Comparison of ENCODE assay signal across 13 mouse cellular contexts in genomic region chr17:73245089-73245684, GRCm38 (mm10).
DNase-seq lines count a peak whose midpoint lies in the region; ATAC-seq and TF ChIP-seq lines count a peak whose summit lies in the region.
"Had no signal": no experiment of that assay in that cellular context is flagged by ENCODE, and none has a peak within 500 bp of the region (broad histone marks: within the 10 kb centered on the region; RNA-seq: fewer than 3 reads in every experiment).

No protein-coding gene starts in this region.

- DNase-seq in heart, postnatal 0 days (ENCODE audit: low spot score), result no peak
- no peak for DNase-seq in heart, postnatal 4 days
- no peak for DNase-seq in G1E (ENCODE audit: low spot score)
- peak; percentile 33 for DNase-seq in c-Kit-positive CD71-positive TER-119-positive erythroid progenitor cells, embryonic 14.5 days (ENCODE audit: low spot score)
- DNase-seq in urinary bladder, postnatal 25 days (ENCODE audit: low spot score), result no peak
- no peak for DNase-seq in adrenal gland, adult 2 months
- DNase-seq: cerebellum, postnatal 25 days; kidney, postnatal 4 days; lung, postnatal 14 days had no signal

- TF ChIP-seq EP300 in heart, postnatal 0 days (IDR thresholded peaks at IDR 0.05; ENCODE audit: low read depth), result no peak

- no peak overlapping the region for H3K9ac ChIP-seq in heart, postnatal 0 days (replicated peaks; ENCODE audit: low read depth, low read length)

- no peak for TF ChIP-seq CTCF in heart, postnatal 0 days (IDR thresholded peaks at IDR 0.05; ENCODE audit: low read depth)
- no peak for TF ChIP-seq CTCF in G1E (IDR thresholded peaks at IDR 0.05; ENCODE audit: low read depth, low read length)

- H3K4me3 ChIP-seq in heart, postnatal 0 days (ENCODE audit: low read depth, low read length), result no peak overlapping the region
- H3K4me3 ChIP-seq in G1E (ENCODE audit: low read depth, low read length), result peak overlapping the region; percentile 13; the same call in 1 of the 2 replicates
- H3K4me3 ChIP-seq: embryonic facial prominence, embryonic 10.5 days had no signal

- H3K27ac ChIP-seq in heart, postnatal 0 days (ENCODE audit: low read depth), result peak overlapping the region; percentile 7; the same call in 1 of the 2 replicates
- H3K27ac ChIP-seq: embryonic facial prominence, embryonic 10.5 days had no signal

- WGBS in heart, postnatal 0 days, result 33% methylated on average over 13 of the region's 13 CpGs

- H3K4me2 ChIP-seq in heart, postnatal 0 days (ENCODE audit: low read depth, low read length), result no peak overlapping the region

- 0 out of 2 replicates have a peak, but pooled peaks have one; percentile 19 for ATAC-seq in heart, postnatal 0 days (ENCODE audit: insufficient read depth, low read depth)
- ATAC-seq in G1E (ENCODE audit: extremely low read depth, insufficient number of reproducible peaks, low FRiP score, poor library complexity, severe bottlenecking), result peak; percentile 66
- ATAC-seq in megakaryocyte-erythroid progenitor cell, adult 5-6 weeks (replicated peaks; ENCODE audit: low FRiP score, low TSS enrichment, poor library complexity, severe bottlenecking), result peak; percentile 74
- ATAC-seq: CD4-positive, CD25-positive, alpha-beta regulatory T cell, adult 4 months; intestine, postnatal 0 days had no signal

- no peaks in the 10 kb centered on the region for H3K9me3 ChIP-seq in heart, postnatal 0 days (replicated peaks; ENCODE audit: control insufficient read depth, low read length)
- H3K9me3 ChIP-seq in G1E (replicated peaks), result no peaks in the 10 kb centered on the region
- H3K9me3 ChIP-seq: embryonic facial prominence, embryonic 10.5 days had no signal

- no peaks in the 10 kb centered on the region for H3K27me3 ChIP-seq in heart, postnatal 0 days (ENCODE audit: control insufficient read depth, insufficient read depth, low read length)
- no peaks in the 10 kb centered on the region for H3K27me3 ChIP-seq in G1E (ENCODE audit: insufficient read depth, low read length)

- peaks cover 16% of the 10 kb centered on the region for H3K4me1 ChIP-seq in heart, postnatal 0 days (ENCODE audit: control insufficient read depth, insufficient read depth)
- H3K4me1 ChIP-seq in G1E (ENCODE audit: insufficient read depth, low read depth, low read length), result peaks cover 76% of the 10 kb centered on the region
- H3K4me1 ChIP-seq: embryonic facial prominence, embryonic 10.5 days had no signal

- H3K36me3 ChIP-seq in heart, postnatal 0 days (replicated peaks; ENCODE audit: control insufficient read depth, insufficient read depth, low read length), result peaks cover 25% of the 10 kb centered on the region
- H3K36me3 ChIP-seq in G1E (replicated peaks), result peaks cover 24% of the 10 kb centered on the region
- H3K36me3 ChIP-seq: embryonic facial prominence, embryonic 10.5 days had no signal

Comparison
In these comparisons a context has a peak if more than half of its experiments do, and no peak if none do; other contexts are left out.
1. ATAC-seq: peak in every context shown above with its lines; median percentile 74 in megakaryocyte-erythroid progenitor cell, adult 5-6 weeks; 66 in G1E; 19 in heart, postnatal 0 days.